Mouse (Mus musculus) MEL (cell line): ENCODE results near the gene Wnt6. TPM values are rescaled to one million over a fixed set of nuclear protein-coding genes. Genes with fewer than 3 reads are reported as not detected.
A peak's percentile ranks its signal among the peaks of the same experiment; 100 is the strongest.

ENCODE experiments used
- DNase-seq: peaks from one replicate; pipeline ENCODE4 v3.0.0; 2011; ENCODE audit warnings: low read depth, low spot score
- H3K27ac ChIP-seq: 2 replicates; pipeline ENCODE4 v1.5.1; 2012; ENCODE audit warnings: low read depth, mild to moderate bottlenecking, control low read depth, low read length, moderate library complexity; ENCODE audit not compliant: control insufficient read depth
- H3K27me3 ChIP-seq, 2 experiments: fragments of 150-350 bp in 1 of 2; sonication (generic) in 1 of 2; 2 replicates each; pipeline ENCODE4 v1.6.1; 2012; ENCODE audit warnings: low read length in 2 of 2, mild to moderate bottlenecking in 2 of 2, improper control_type of control experiment in 1 of 2, moderate library complexity in 1 of 2; ENCODE audit not compliant: insufficient read depth in 2 of 2, control insufficient read depth in 1 of 2
- H3K36me3 ChIP-seq, 2 experiments: 2 replicates each; pipeline ENCODE4 v1.6.1; 2012 to 2014; ENCODE audit warnings: low read length in 2 of 2, improper control_type of control experiment in 1 of 2, inconsistent platforms in 1 of 2, mild to moderate bottlenecking in 1 of 2; ENCODE audit not compliant: insufficient read depth in 2 of 2, control insufficient read depth in 1 of 2
- H3K4me1 ChIP-seq, 2 experiments: fragments of 150-350 bp in 1 of 2; sonication (generic) in 1 of 2; 2 replicates each; pipeline ENCODE4 v1.6.1; 2012; ENCODE audit warnings: low read length in 2 of 2, improper control_type of control experiment in 1 of 2, mild to moderate bottlenecking in 1 of 2; ENCODE audit not compliant: insufficient read depth in 2 of 2, control insufficient read depth in 1 of 2
- H3K4me3 ChIP-seq, 2 experiments: fragments of 150-350 bp in 1 of 2; sonication (generic) in 1 of 2; 2 replicates each; pipeline ENCODE4 v1.5.1; 2012; ENCODE audit warnings: low read depth in 2 of 2, low read length in 2 of 2, mild to moderate bottlenecking in 2 of 2, moderate library complexity in 2 of 2, control low read depth in 1 of 2, improper control_type of control experiment in 1 of 2; ENCODE audit not compliant: control insufficient read depth in 1 of 2, insufficient read depth in 1 of 2
- H3K79me2 ChIP-seq: 2 replicates; pipeline ENCODE4 v1.6.1; 2012; ENCODE audit warnings: mild to moderate bottlenecking, low read length, moderate library complexity; ENCODE audit not compliant: control insufficient read depth, poor library complexity, insufficient read depth
- H3K9ac ChIP-seq: 2 replicates; pipeline ENCODE4 v1.6.1; 2012; ENCODE audit warnings: low read depth, mild to moderate bottlenecking, control low read depth, low read length, moderate library complexity; ENCODE audit not compliant: control insufficient read depth, poor library complexity, severe bottlenecking
- H3K9me3 ChIP-seq: fragments of 150-350 bp; sonication (generic); replicated peaks from 2 replicates; pipeline ENCODE4 v1.6.1; 2012; ENCODE audit warnings: mild to moderate bottlenecking, low read length, improper control_type of control experiment, moderate library complexity; ENCODE audit not compliant: insufficient read depth
- ETS1 ChIP-seq: IDR thresholded peaks from 2 replicates; pipeline ENCODE4 v1.6.1; 2012; ENCODE audit warnings: low read depth, mild to moderate bottlenecking, inconsistent platforms, low read length, improper control_type of control experiment, moderate library complexity
- GATA1 ChIP-seq: IDR thresholded peaks from 2 replicates; pipeline ENCODE4 v1.6.1; 2011; ENCODE audit warnings: low read depth, low read length, improper control_type of control experiment
- JUND ChIP-seq: IDR thresholded peaks from 2 replicates; pipeline ENCODE4 v1.6.1; 2011; ENCODE audit warnings: low read depth, mild to moderate bottlenecking, improper control_type of control experiment, low read length
- KAT2A ChIP-seq: conservative IDR thresholded peaks from 2 replicates; pipeline ENCODE4 v1.6.1; 2012; ENCODE audit warnings: low read depth, low read length, improper control_type of control experiment, inconsistent platforms
- MAX ChIP-seq: IDR thresholded peaks from 2 replicates; pipeline ENCODE4 v1.6.1; 2011; ENCODE audit warnings: low read length, improper control_type of control experiment
- MAZ ChIP-seq: IDR thresholded peaks from 2 replicates; pipeline ENCODE4 v1.6.1; 2012; ENCODE audit warnings: low read depth, mild to moderate bottlenecking, inconsistent platforms, low read length, improper control_type of control experiment
- MEF2A ChIP-seq: IDR thresholded peaks from 2 replicates; pipeline ENCODE4 v1.6.1; 2014; ENCODE audit warnings: low read depth, mild to moderate bottlenecking, inconsistent platforms, low read length, improper control_type of control experiment; ENCODE audit not compliant: poor library complexity, insufficient replicate concordance, severe bottlenecking; ENCODE audit errors: extremely low read depth
- MYB ChIP-seq: IDR thresholded peaks from 2 replicates; pipeline ENCODE4 v1.6.1; 2011; ENCODE audit warnings: mild to moderate bottlenecking, low read depth, low read length, improper control_type of control experiment
- POLR2AphosphoS2 ChIP-seq: IDR thresholded peaks from 2 replicates; pipeline ENCODE4 v1.6.1; 2011; ENCODE audit warnings: low read length, improper control_type of control experiment
- SIN3A ChIP-seq: IDR thresholded peaks from 2 replicates; pipeline ENCODE4 v1.6.1; 2012; ENCODE audit warnings: low read length, improper control_type of control experiment, inconsistent platforms
- SMC3 ChIP-seq: IDR thresholded peaks from 2 replicates; pipeline ENCODE4 v1.6.1; 2011; ENCODE audit warnings: low read depth, low read length, improper control_type of control experiment
- USF2 ChIP-seq, 2 experiments: IDR thresholded peaks; 2 replicates each; pipeline ENCODE4 v1.6.1; 2011 to 2012; ENCODE audit warnings: improper control_type of control experiment in 2 of 2, low read length in 2 of 2, borderline replicate concordance in 1 of 2, inconsistent platforms in 1 of 2, low read depth in 1 of 2, mild to moderate bottlenecking in 1 of 2; ENCODE audit not compliant: insufficient read depth in 1 of 2
- ZKSCAN1 ChIP-seq: IDR thresholded peaks from 2 replicates; pipeline ENCODE4 v1.6.1; 2012; ENCODE audit warnings: low read depth, mild to moderate bottlenecking, inconsistent platforms, low read length, improper control_type of control experiment, moderate library complexity
- ZMIZ1 ChIP-seq: IDR thresholded peaks from 2 replicates; pipeline ENCODE4 v1.6.1; 2012; ENCODE audit warnings: low read depth, mild to moderate bottlenecking, inconsistent platforms, low read length, improper control_type of control experiment, moderate library complexity
- polyA plus RNA-seq, 2 experiments: library from polyadenylated mRNA; stranded (reverse) in 1 of 2; unstranded in 1 of 2; fragments of >175 nt in 1 of 2; fragments of >200 nt in 1 of 2; gene quantifications; 2 replicates each; pipeline versions ENCODE4 v1.2.1 to v1.2.4; 2012; ENCODE audit warnings: low replicate concordance in 2 of 2, low read depth in 1 of 2; ENCODE audit not compliant: insufficient read length in 2 of 2, insufficient read depth in 1 of 2, missing spikeins in 1 of 2
- total RNA-seq: library from RNA; depleted of rRNA; stranded (reverse); fragments of 300-350 nt; gene quantifications from 2 replicates; pipeline ENCODE4 v1.2.3, GENCODE M21; 2012

Wnt6 gene
- total and polyA plus RNA-seq, 3 experiments, result not detected

GRCm38 (mm10) chr1:74728446-74728845, 43.2 kb upstream of the Wnt6 start:
- Histone ChIP-seq H3K4me3 (no peak overlapping the region), H3K79me2 (no peaks in the 10 kb centered on the region), H3K4me1 (peaks cover 0 to 17% of the 10 kb centered on the region in 2 experiments; a peak in 2 of 4 replicates), H3K9me3 (no peaks in the 10 kb centered on the region), H3K27me3 (no peaks in the 10 kb centered on the region), H3K27ac (no peak overlapping the region), H3K9ac (no peak overlapping the region), H3K36me3 (peaks cover 0 to 15% of the 10 kb centered on the region in 2 experiments; a peak in 2 of 4 replicates)
- DNase-seq, result peak; percentile 12
- TF ChIP-seq MAZ (no peak), ZKSCAN1 (no peak), ZMIZ1 (no peak), MEF2A (no peak), SMC3 (no peak), MAX (no peak)

GRCm38 (mm10) chr1:74736977-74737376, 34.7 kb upstream of the Wnt6 start:
- no peaks in the 10 kb centered on the region for H3K36me3 ChIP-seq
- H3K79me2 ChIP-seq, result no peaks in the 10 kb centered on the region
- no peaks in the 10 kb centered on the region for H3K9me3 ChIP-seq
- no peak for TF ChIP-seq POLR2AphosphoS2
- DNase-seq, result no peak
- no peaks in the 10 kb centered on the region for H3K4me1 ChIP-seq
- peaks cover 0 to 10% of the 10 kb centered on the region in 2 experiments; a peak in 3 of 4 replicates for H3K27me3 ChIP-seq
- H3K4me3 ChIP-seq, result no peak overlapping the region
- H3K27ac ChIP-seq, result no peak overlapping the region
- no peak overlapping the region for H3K9ac ChIP-seq

GRCm38 (mm10) chr1:74737500-74737899, 34.2 kb upstream of the Wnt6 start:
- Histone ChIP-seq H3K4me3 (no peak overlapping the region), H3K4me1 (no peaks in the 10 kb centered on the region), H3K79me2 (no peaks in the 10 kb centered on the region), H3K27ac (no peak overlapping the region), H3K27me3 (peaks cover 0 to 10% of the 10 kb centered on the region in 2 experiments; a peak in 3 of 4 replicates), H3K9me3 (no peaks in the 10 kb centered on the region), H3K36me3 (no peaks in the 10 kb centered on the region), H3K9ac (no peak overlapping the region)
- no peak for DNase-seq
- TF ChIP-seq GATA1 (no peak), USF2 (IDR thresholded peaks at IDR 0.05; ENCODE audit: borderline replicate concordance in 1 of 2, insufficient read depth in 1 of 2, low read depth in 1 of 2, low read length in 2 of 2) (no peak)
- TF ChIP-seq, all 39 proteins: peak for 0

GRCm38 (mm10) chr1:74740846-74741245, 30.8 kb upstream of the Wnt6 start:
- peaks cover 0 to 17% of the 10 kb centered on the region in 2 experiments for H3K27me3 ChIP-seq
- no peaks in the 10 kb centered on the region for H3K9me3 ChIP-seq
- no peak overlapping the region for H3K27ac ChIP-seq
- H3K4me1 ChIP-seq, result no peaks in the 10 kb centered on the region
- H3K9ac ChIP-seq, result no peak overlapping the region
- TF ChIP-seq MAX (no peak), ETS1 (no peak), SIN3A (no peak), KAT2A (no peak), MYB (no peak), JUND (no peak)
- H3K79me2 ChIP-seq, result no peaks in the 10 kb centered on the region
- DNase-seq, result no peak
- no peak overlapping the region for H3K4me3 ChIP-seq
- no peaks in the 10 kb centered on the region for H3K36me3 ChIP-seq
